Mouse (Mus musculus) bone marrow, adult 2 months (tissue): ENCODE results near the gene Acvrl1. TPM values are rescaled to one million over a fixed set of nuclear protein-coding genes. Genes with fewer than 3 reads are reported as not detected.
A peak's percentile ranks its signal among the peaks of the same experiment; 100 is the strongest.

Experiments used
- H3K27ac ChIP-seq: fragments of 200-500 bp; 2 replicates; pipeline ENCODE4 v1.5.1; 2012; ENCODE audit warnings: low read depth, mild to moderate bottlenecking, control low read depth, inconsistent platforms, low read length; ENCODE audit not compliant: control insufficient read depth, poor library complexity, insufficient read depth
- H3K4me1 ChIP-seq: fragments of 200-500 bp; 2 replicates; pipeline ENCODE4 v1.6.1; 2011; ENCODE audit warnings: low read length; ENCODE audit not compliant: control insufficient read depth, insufficient read depth
- H3K4me3 ChIP-seq: fragments of 200-500 bp; replicated peaks from 2 replicates; pipeline ENCODE3; 2011; ENCODE audit warnings: mild to moderate bottlenecking, low read depth, low read length, control low read depth; ENCODE audit not compliant: control insufficient read depth
- CTCF ChIP-seq: fragments of 200-500 bp; IDR thresholded peaks from 2 replicates; pipeline ENCODE4 v1.5.1; 2011; ENCODE audit warnings: low read length, control low read depth; ENCODE audit not compliant: control insufficient read depth, insufficient read depth
- POLR2A ChIP-seq: fragments of 200-500 bp; IDR thresholded peaks from 2 replicates; pipeline ENCODE4 v1.6.1; 2011; ENCODE audit warnings: low read depth, mild to moderate bottlenecking, control low read depth, low read length, borderline replicate concordance; ENCODE audit not compliant: control insufficient read depth
- WGBS: fragments of 180-500 bp; shearing (Covaris S2); methylation state at CpG from one replicate; pipeline ENCODE4 v1.1.7; 2018; 5-methylcytosine and 5-hydroxymethylcytosine counted together
- polyA plus RNA-seq: library from polyadenylated mRNA; stranded (reverse); fragments of >200 nt; gene quantifications from 2 replicates; pipeline ENCODE4 v1.2.4, GENCODE M21; 2011; ENCODE audit warnings: low replicate concordance; ENCODE audit not compliant: missing spikeins, insufficient read depth, insufficient read length

Gene Acvrl1
- polyA plus RNA-seq, 1 experiment: 21.9 TPM

DNA sequence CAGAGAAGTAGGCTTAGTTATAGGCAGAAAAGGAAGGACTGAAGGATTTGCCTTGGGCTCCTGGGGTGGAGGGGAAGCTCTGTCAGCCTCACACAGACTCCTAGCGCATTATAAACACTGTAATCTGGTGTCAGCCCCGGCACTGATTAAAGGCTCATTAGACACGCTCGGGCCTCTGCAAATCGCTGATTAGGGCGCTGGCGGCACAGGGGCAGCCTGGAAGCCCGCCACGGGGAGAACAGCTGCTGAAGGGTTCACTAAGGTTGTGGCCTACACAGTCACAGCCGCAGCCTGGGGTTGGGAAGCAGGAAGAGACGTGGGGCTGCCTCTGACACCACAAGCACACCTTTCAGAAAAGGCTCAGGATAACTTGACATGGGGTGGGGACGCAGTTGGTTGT, 11.6 kb downstream of the Acvrl1 start:
- H3K27ac ChIP-seq: no peak overlapping the region
- TF ChIP-seq CTCF (no peak), POLR2A (no peak)
- H3K4me3 ChIP-seq: no peak overlapping the region
- 36% methylated on average over 12 of the region's 12 CpGs for WGBS
- H3K4me1 ChIP-seq: peaks cover 2% of the 10 kb centered on the region; the same call in 1 of the 2 replicates

DNA sequence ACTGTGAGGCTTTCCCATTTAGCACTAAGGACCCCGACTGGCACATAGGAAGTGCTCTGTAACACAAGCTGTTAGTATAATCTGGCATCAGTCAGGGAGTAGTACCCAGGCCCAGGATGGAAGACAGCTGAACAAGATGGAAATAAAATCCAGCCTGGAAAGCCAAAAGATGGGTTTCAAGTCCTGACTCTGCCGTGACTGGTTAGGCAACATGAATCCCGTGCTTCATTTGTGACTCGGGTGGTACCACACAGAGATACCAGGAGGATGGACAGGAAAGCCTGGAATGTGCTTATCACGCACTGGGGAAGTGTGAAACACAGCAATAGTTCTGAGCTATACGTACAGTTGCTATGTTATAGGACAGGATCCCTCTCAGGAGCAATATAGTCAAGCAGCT, 12.3 kb downstream of the Acvrl1 start:
- TF ChIP-seq CTCF (no peak), POLR2A (no peak)
- WGBS: 51% methylated on average over 6 of the region's 6 CpGs
- no peak overlapping the region for H3K27ac ChIP-seq
- H3K4me3 ChIP-seq: no peak overlapping the region
- peaks cover 5% of the 10 kb centered on the region for H3K4me1 ChIP-seq

DNA sequence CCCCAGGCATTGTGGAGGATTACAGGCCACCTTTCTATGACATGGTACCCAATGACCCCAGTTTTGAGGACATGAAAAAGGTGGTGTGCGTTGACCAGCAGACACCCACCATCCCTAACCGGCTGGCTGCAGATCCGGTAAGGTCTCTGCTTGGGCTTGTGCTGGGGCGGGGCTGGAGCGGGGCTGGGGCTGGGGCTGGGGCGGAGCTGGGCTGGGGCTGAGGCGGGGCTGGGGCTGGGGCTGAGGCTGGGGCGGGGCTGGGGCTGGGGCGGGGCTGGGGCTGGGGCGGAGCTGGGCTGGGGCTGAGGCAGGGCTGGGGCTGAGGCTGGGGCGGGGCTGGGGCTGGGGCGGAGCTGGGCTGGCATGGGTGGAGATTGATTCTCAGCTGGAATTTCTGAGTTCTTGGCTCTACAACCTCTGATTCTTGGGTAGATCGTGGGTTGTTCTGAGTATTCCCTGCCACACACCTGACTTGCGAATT, 12.8 kb downstream of the Acvrl1 start:
- WGBS: 6% methylated on average over 14 of the region's 14 CpGs
- Histone ChIP-seq H3K4me3 (peak overlapping the region; percentile 15), H3K27ac (no peak overlapping the region), H3K4me1 (peaks cover 6% of the 10 kb centered on the region)
- TF ChIP-seq POLR2A (no peak), CTCF (no peak)

DNA sequence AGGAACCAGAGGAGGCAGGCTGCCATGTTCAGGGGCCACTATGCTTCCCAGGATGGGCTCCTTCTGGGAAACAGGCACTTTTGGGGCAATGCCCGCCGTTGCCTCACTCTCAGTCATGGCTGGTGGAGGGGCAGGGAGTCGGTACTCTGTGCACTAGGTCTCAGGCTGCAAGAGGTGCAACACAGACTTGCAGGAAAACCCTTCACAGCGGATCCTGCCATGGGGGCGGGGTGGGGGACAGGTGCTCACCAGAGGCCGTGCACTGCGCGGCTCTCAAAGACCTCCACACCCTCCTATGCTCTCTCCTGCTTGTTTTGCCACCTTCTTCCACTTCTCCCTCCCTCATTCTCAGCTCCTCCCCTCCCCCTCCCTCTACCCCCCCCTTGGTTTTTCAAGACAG, 14.3 kb downstream of the Acvrl1 start:
- 80% methylated on average over 8 of the region's 8 CpGs for WGBS
- H3K4me1 ChIP-seq: peaks cover 11% of the 10 kb centered on the region
- no peak for TF ChIP-seq POLR2A
- no peak for TF ChIP-seq CTCF
- H3K4me3 ChIP-seq: no peak overlapping the region
- H3K27ac ChIP-seq: no peak overlapping the region

DNA sequence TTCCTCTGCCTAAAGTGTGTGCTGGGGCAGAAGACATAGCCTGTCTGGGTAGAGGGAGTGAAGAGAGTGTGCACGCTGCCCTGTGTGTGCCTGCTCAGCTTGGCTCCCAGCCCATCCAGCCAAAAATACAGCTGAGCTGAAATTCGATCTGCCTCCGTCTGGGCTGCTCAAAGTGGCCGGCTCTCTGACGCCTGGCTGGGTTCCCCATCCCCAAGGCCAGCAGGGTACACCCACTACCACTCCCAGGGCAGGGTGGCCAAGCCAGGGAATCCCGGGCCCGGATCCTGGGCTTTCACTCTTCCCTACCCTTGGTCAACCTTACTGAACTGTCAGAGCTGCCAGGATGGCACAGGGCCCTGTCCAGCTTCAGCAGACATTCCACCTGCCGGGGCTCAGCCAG, 15.2 kb downstream of the Acvrl1 start:
- Histone ChIP-seq H3K27ac (no peak overlapping the region), H3K4me1 (peaks cover 11% of the 10 kb centered on the region), H3K4me3 (no peak overlapping the region)
- WGBS: 57% methylated on average over 8 of the region's 8 CpGs
- no peak for TF ChIP-seq CTCF
- no peak for TF ChIP-seq POLR2A

DNA sequence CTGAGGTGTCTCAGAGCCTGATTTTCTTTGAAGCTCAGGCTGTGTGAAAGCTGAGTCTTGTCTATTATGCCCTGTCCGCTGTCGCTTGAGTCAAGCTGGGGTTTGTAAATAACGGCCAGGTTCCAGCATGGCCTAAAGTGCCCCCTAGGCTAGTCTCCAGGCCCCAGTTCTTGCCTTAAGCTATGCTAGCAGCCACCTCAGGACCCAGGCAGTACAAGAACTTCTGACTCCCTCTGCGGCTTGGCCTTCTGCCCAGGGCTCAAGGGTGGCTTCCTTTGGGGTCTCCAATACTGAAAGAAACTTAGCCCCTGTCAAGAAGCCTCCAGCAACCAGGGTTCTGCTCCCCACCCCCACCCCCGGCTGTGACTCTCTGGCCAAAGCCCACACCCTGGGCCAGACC, 15.9 kb downstream of the Acvrl1 start:
- H3K4me1 ChIP-seq: peaks cover 11% of the 10 kb centered on the region
- 64% methylated on average over 5 of the region's 5 CpGs for WGBS
- no peak overlapping the region for H3K27ac ChIP-seq
- TF ChIP-seq POLR2A: no peak
- no peak for TF ChIP-seq CTCF
- H3K4me3 ChIP-seq: no peak overlapping the region

DNA sequence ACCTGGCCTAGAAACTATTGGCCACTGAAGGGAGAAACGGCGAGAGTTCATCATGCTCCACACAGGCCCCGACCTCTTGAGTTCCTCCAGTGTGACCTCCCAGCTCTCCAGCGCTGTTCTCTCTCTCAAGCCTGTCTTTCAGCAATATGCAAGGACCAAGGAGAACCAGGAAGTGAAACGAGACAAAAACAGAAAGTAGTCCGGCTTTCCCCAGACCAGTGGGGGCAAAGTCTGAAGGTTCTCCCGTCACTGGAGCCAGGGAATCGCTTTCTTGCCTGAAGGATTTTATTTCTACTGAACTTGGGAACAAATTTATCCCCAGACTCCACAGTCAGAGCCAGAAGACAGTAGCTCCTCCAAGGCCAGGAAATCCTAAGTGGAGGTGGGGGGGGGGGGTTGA, 16.5 kb downstream of the Acvrl1 start:
- peaks cover 9% of the 10 kb centered on the region for H3K4me1 ChIP-seq
- 52% methylated on average over 8 of the region's 8 CpGs for WGBS
- peak overlapping the region; percentile 51 for H3K27ac ChIP-seq
- TF ChIP-seq CTCF (no peak), POLR2A (no peak)
- peak overlapping the region; percentile 44 for H3K4me3 ChIP-seq

DNA sequence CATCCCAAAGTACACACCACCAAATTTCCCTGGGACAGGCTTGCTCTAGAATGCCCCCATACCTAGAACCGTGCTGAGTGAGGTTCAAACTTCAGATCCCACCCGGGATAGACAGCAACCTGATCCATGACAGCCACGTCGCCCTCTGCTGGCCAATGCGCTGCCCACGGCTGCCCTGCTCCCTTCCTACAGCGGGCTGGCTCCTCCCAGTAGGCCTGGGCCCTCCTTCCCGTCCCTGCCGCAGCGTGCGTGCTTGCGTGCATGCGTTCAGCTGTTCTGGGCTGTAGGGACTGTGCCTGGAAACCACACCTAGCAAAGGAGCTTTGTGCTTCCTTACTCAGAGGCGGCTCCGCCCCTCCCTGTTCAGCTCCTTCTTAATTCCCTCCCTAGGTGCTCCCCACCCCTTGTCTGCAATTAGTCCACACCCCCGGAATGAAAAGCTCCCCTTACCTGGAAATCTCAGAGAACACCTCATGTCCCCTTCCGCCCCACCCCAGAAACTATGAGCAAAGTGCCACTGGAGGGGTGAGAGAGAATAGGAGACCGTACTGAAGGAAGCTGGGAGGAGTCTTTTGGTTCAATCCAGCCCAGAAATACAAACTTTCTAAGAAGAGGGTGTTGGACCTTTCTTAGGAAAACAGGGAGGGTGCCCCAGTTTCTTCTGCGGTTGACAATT, 17.2 kb downstream of the Acvrl1 start:
- TF ChIP-seq POLR2A (peak; percentile 76; the same call in 1 of the 2 replicates), CTCF (peak; percentile 96)
- 2% methylated on average over 19 of the region's 19 CpGs for WGBS
- Histone ChIP-seq H3K4me1 (peaks cover 9% of the 10 kb centered on the region), H3K4me3 (peak overlapping the region; percentile 44), H3K27ac (peak overlapping the region; percentile 51)
